Mouse (Mus musculus) neural tube, embryonic 12.5 days (tissue): ENCODE results near the gene Riox2. TPM values are rescaled to one million over a fixed set of nuclear protein-coding genes. Genes with fewer than 3 reads are reported as not detected.

Experiments used
- ATAC-seq: fragments of 200-750 bp; cut with Nextera tagmentation; 2 replicates; pipeline ENCODE4 v1.8.0; 2017; ENCODE audit warnings: low read depth, mild to moderate bottlenecking, moderate TSS enrichment, moderate library complexity; ENCODE audit not compliant: low FRiP score
- H3K27ac ChIP-seq: fragments of 300-500 bp; sonication (generic); 2 replicates; pipeline ENCODE4 v1.5.1; 2016
- H3K27me3 ChIP-seq: fragments of 300-500 bp; sonication (generic); replicated peaks from 2 replicates; pipeline ENCODE4 v1.6.1; 2016; ENCODE audit warnings: mild to moderate bottlenecking
- H3K36me3 ChIP-seq: fragments of 300-500 bp; sonication (generic); 2 replicates; pipeline ENCODE4 v1.6.1; 2016; ENCODE audit warnings: mild to moderate bottlenecking
- H3K4me1 ChIP-seq: fragments of 300-500 bp; sonication (generic); 2 replicates; pipeline ENCODE4 v1.6.1; 2016
- H3K4me2 ChIP-seq: fragments of 300-500 bp; sonication (generic); replicated peaks from 2 replicates; pipeline ENCODE4 v1.6.1; 2016; ENCODE audit warnings: mild to moderate bottlenecking
- H3K4me3 ChIP-seq: fragments of 300-500 bp; sonication (generic); 2 replicates; pipeline ENCODE4 v1.5.1; 2016
- H3K9ac ChIP-seq: fragments of 300-500 bp; sonication (generic); 2 replicates; pipeline ENCODE4 v1.6.1; 2016; ENCODE audit warnings: mild to moderate bottlenecking
- H3K9me3 ChIP-seq: fragments of 300-500 bp; sonication (generic); 2 replicates; pipeline ENCODE4 v1.6.1; 2016; ENCODE audit warnings: mild to moderate bottlenecking
- WGBS: fragments of 180-500 bp; shearing (Covaris S2); methylation state at CpG from one replicate; pipeline ENCODE4 v1.1.7; 2016; 5-methylcytosine and 5-hydroxymethylcytosine counted together
- polyA plus RNA-seq: library from polyadenylated mRNA; unstranded; fragments of >200 nt; fragmentation: Nextera tagmentation; extraction: Ambion mirVana; gene quantifications from 2 replicates; pipeline ENCODE4 v1.2.1, GENCODE M21; 2016

The Riox2 gene
- polyA plus RNA-seq, 1 experiment from 2014 or later = 20.9 TPM

- Histone ChIP-seq H3K4me3 (no peak overlapping the region), H3K9ac (no peak overlapping the region), H3K9me3 (no peaks in the 10 kb centered on the region), H3K27ac (no peak overlapping the region), H3K4me2 (no peak overlapping the region), H3K36me3 (peaks cover 6% of the 10 kb centered on the region), H3K27me3 (no peaks in the 10 kb centered on the region), H3K4me1 (no peaks in the 10 kb centered on the region)
- 84% methylated on average over 6 of the region's 6 CpGs for WGBS
- no peak for ATAC-seq
Measured at GRCm38 (mm10) chr16:59526939-59527338, 55.4 kb downstream of the Riox2 start.

DNA sequence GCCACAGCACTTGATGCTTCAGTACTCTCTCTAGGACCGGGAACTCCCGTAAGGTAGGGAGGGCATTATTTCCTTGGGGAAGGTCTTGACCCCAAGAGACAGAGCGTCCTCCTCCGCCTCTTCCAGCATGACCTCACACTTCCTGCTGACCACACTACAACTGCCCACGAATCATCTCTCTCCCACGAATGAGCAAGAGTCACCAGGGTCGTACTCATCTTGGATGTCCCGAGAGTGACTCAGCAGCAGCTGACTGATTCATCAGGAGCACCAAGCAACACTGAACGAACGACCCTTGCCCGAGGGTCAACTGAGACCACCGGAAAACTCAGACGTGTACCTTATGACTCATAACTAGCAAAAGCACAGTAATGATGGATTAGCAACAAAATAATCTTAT is 58.0 kb downstream of the Riox2 start:
- Histone ChIP-seq H3K9me3 (no peaks in the 10 kb centered on the region), H3K27ac (no peak overlapping the region), H3K36me3 (peaks cover 9% of the 10 kb centered on the region), H3K27me3 (no peaks in the 10 kb centered on the region), H3K4me3 (no peak overlapping the region), H3K9ac (no peak overlapping the region), H3K4me2 (no peak overlapping the region), H3K4me1 (no peaks in the 10 kb centered on the region)
- ATAC-seq = no peak
- 91% methylated on average over 13 of the region's 13 CpGs for WGBS

- H3K36me3 ChIP-seq = peaks cover 9% of the 10 kb centered on the region
- no peak for ATAC-seq
- H3K27me3 ChIP-seq = no peaks in the 10 kb centered on the region
- no peak overlapping the region for H3K4me3 ChIP-seq
- no peaks in the 10 kb centered on the region for H3K4me1 ChIP-seq
- no peaks in the 10 kb centered on the region for H3K9me3 ChIP-seq
- 83% methylated on average over 5 of the region's 5 CpGs for WGBS
- H3K27ac ChIP-seq = no peak overlapping the region
- no peak overlapping the region for H3K4me2 ChIP-seq
- H3K9ac ChIP-seq = no peak overlapping the region
Measured at GRCm38 (mm10) chr16:59531243-59531642, 59.7 kb downstream of the Riox2 start.

- no peak overlapping the region for H3K9ac ChIP-seq
- H3K27ac ChIP-seq = no peak overlapping the region
- no peaks in the 10 kb centered on the region for H3K9me3 ChIP-seq
- H3K4me3 ChIP-seq = no peak overlapping the region
- no peaks in the 10 kb centered on the region for H3K27me3 ChIP-seq
- no peaks in the 10 kb centered on the region for H3K4me1 ChIP-seq
- peaks cover 9% of the 10 kb centered on the region for H3K36me3 ChIP-seq
- no peak for ATAC-seq
- WGBS = 56% methylated on average over 3 of the region's 3 CpGs
- no peak overlapping the region for H3K4me2 ChIP-seq
Measured at GRCm38 (mm10) chr16:59532561-59532960, 61.0 kb downstream of the Riox2 start.

DNA sequence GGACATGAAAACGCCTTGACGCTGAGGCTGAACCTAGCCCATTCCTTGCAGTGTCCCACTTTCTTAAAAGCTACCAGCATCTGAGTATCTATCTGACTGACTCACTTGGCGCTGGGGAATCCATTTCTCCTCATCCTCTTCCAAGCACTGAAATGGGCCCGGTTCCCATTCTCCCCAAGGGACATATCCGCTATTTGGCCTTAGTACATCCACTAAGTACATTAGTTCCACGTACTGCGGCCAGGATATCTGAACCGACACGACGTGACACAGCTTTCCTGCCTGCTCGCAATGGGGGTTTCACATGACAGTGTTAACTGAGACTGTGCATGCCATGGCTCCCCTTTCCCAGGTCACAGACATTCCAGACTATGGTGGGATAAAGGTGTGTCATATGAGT is 62.8 kb downstream of the Riox2 start:
- H3K4me2 ChIP-seq = no peak overlapping the region
- 90% methylated on average over 11 of the region's 11 CpGs for WGBS

GRCm38 (mm10) chr16:59535673-59536072 is 64.1 kb downstream of the Riox2 start:
- no peak overlapping the region for H3K4me2 ChIP-seq
- no peaks in the 10 kb centered on the region for H3K4me1 ChIP-seq
- H3K27ac ChIP-seq = no peak overlapping the region
- no peak overlapping the region for H3K4me3 ChIP-seq
- H3K9ac ChIP-seq = no peak overlapping the region
- H3K27me3 ChIP-seq = no peaks in the 10 kb centered on the region
- H3K9me3 ChIP-seq = no peaks in the 10 kb centered on the region
- 84% methylated on average over 5 of the region's 5 CpGs for WGBS
- peaks cover 4% of the 10 kb centered on the region; the same call in 1 of the 2 replicates for H3K36me3 ChIP-seq
- ATAC-seq = no peak

More for the DNA sequence above, 62.8 kb downstream of the Riox2 start:
- ATAC-seq = no peak
- H3K27ac ChIP-seq = no peak overlapping the region
- H3K9ac ChIP-seq = no peak overlapping the region
- H3K9me3 ChIP-seq = no peaks in the 10 kb centered on the region
- H3K4me1 ChIP-seq = no peaks in the 10 kb centered on the region
- H3K4me3 ChIP-seq = no peak overlapping the region
- no peaks in the 10 kb centered on the region for H3K27me3 ChIP-seq
- H3K36me3 ChIP-seq = peaks cover 9% of the 10 kb centered on the region

- peaks cover 4% of the 10 kb centered on the region; the same call in 1 of the 2 replicates for H3K4me1 ChIP-seq
- WGBS = 88% methylated on average over 3 of the region's 3 CpGs
- ATAC-seq = no peak
- H3K27me3 ChIP-seq = no peaks in the 10 kb centered on the region
- no peak overlapping the region for H3K9ac ChIP-seq
- H3K4me3 ChIP-seq = no peak overlapping the region
- H3K27ac ChIP-seq = no peak overlapping the region
- no peaks in the 10 kb centered on the region for H3K36me3 ChIP-seq
- H3K9me3 ChIP-seq = no peaks in the 10 kb centered on the region
- no peak overlapping the region for H3K4me2 ChIP-seq
Measured at GRCm38 (mm10) chr16:59540944-59541343, 69.4 kb downstream of the Riox2 start.

DNA sequence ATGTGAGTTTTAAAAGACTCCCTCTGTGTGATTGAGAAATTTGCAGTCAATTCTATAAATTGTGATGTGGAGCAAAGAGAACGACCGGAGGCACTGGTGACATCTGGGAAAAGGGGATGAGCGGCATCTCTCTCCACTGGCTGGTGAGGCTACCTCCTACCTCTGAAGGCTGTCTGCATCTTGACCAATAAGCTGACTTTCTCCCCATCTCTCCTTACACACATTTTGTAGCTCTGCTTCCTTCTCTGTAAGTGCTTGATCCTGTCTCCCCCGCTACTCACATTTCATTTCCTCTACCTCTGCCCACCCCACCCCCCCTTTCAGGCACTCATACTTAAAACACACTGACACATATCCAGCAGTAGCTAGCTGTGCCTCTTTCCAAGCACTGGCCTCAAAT is 69.8 kb downstream of the Riox2 start:
- Histone ChIP-seq H3K9me3 (no peaks in the 10 kb centered on the region), H3K36me3 (no peaks in the 10 kb centered on the region), H3K9ac (no peak overlapping the region), H3K27me3 (no peaks in the 10 kb centered on the region), H3K4me1 (peaks cover 4% of the 10 kb centered on the region; the same call in 1 of the 2 replicates), H3K4me2 (no peak overlapping the region), H3K4me3 (no peak overlapping the region), H3K27ac (no peak overlapping the region)
- no peak for ATAC-seq
- WGBS = 74% methylated on average over 4 of the region's 4 CpGs

Other genes starting within 250 kb of the Riox2 start
- gene Olfr201, start 199.1 kb upstream of the Riox2 start, polyA plus RNA-seq = not detected in 2 replicates
- not detected in 2 replicates for gene Olfr202, start 185.0 kb upstream of the Riox2 start, polyA plus RNA-seq
- not detected in 2 replicates for gene Olfr203, start 172.9 kb upstream of the Riox2 start, polyA plus RNA-seq
- gene Olfr204, start 153.5 kb upstream of the Riox2 start, polyA plus RNA-seq = not detected in 2 replicates
- not detected in 2 replicates for gene Olfr205, start 140.6 kb upstream of the Riox2 start, polyA plus RNA-seq
- gene Olfr206, start 122.5 kb upstream of the Riox2 start, polyA plus RNA-seq = not detected in 2 replicates
- gene Olfr209, start 107.8 kb upstream of the Riox2 start, polyA plus RNA-seq = not detected in 2 replicates
- 0.06 TPM in 1 of 2 replicates, not detected in the other for gene Gabrr3, start 64.4 kb upstream of the Riox2 start, polyA plus RNA-seq
- 4.9 and 6.6 TPM in 2 replicates for gene Crybg3, start 129.2 kb downstream of the Riox2 start, polyA plus RNA-seq
- gene Arl6, start 167.6 kb downstream of the Riox2 start, polyA plus RNA-seq = 41.7 and 42.3 TPM in 2 replicates